Mouse (Mus musculus): ENCODE measurements around the gene Commd1. TPM values are rescaled to one million over a fixed set of nuclear protein-coding genes. Genes with fewer than 3 reads are reported as not detected.
A peak's percentile ranks its signal among the peaks of the same experiment; 100 is the strongest.

The Commd1 gene
- polyA plus RNA-seq, 1 experiment from 2014 or later: 367 TPM

DNA sequence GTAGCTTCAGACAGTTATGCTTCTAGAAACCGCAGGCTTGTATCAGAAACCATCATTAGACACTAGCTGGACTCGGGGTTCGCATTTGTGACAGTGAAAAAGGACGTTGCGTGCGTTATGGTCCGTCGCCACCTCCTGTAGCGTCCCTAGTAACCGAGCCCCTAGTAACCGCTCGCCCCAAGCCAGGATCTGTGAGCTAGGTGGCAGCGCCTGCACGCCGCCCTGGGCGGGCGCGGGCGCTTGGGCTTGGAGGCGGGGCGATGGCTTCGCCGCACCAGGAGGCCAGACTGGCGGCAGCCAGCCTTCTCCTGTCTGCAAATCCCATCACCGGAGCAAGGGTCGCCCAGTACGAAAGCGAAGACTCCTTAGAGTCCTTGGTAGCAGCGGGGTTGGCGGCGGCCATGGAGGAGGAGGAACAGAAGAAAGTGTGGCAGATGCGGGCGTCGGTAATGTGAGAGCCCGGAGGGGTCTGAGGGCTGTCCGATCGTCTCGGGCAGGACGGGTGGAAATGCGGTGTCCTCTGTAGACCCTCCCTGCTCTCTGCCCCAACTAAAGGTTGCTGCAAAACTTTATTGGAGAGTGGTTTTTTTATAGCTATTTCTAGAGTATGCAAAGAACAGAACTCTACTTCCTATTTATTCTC, 26.1 kb upstream of the Commd1 start:
- peak overlapping the region; percentile 73 for H3K4me3 ChIP-seq

DNA sequence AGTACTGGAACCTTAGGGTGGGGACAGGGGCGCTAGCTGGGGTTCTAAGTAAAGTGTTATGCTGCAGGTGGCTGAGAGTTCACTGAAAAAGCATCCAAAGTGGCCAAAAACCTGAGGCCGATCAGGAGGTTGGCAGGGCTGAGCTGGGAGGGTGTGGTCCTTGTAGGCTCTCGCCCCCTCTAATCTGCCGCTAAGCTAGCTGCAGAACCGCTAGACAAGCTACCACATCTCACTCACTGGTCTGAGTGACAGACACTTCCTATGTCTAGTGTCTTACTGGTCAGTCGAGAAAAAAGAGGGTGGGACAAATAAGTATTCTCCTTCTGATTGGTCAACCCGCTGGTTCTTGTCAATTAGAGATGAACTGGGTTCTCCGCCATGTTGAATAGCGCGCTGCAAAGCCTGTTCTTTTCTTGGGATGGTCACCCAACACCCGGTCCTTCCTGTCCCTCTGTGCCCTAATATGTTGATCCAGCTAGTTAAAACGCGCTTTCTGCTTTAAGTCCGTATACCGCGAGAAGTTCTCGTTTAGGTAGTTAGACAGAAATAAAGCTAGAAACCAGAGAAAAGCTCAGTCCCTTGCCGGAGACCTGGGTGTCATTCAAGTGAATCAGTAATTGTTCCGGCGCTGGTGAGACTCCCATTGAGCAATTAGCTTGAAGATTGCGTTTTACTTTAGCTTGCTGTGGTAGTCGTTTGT, 25.4 kb upstream of the Commd1 start, which contains the start of gene Fam161a:
Gene Fam161a (plus strand): TSS at position 51 of the 700 bp plus-strand sequence.
- H3K36me3 ChIP-seq (replicated peaks): peaks cover 36% of the 10 kb centered on the region
- DNase-seq (ENCODE audit: low spot score): peak; percentile 74
- peaks cover 6% of the 10 kb centered on the region for H3K4me1 ChIP-seq
- H3K4me3 ChIP-seq: peak within 1 kb of the TSS; percentile 73
- no peaks in the 10 kb centered on the region for H3K27me3 ChIP-seq (replicated peaks; ENCODE audit: low read depth, poor library complexity, severe bottlenecking)
- H3K27ac ChIP-seq (replicated peaks): peak within 1 kb of the TSS; percentile 88
- under 1% methylated on average over 22 of the region's 22 CpGs for WGBS
- H3K9me3 ChIP-seq: no peaks in the 10 kb centered on the region

More for the DNA sequence above, 26.1 kb upstream of the Commd1 start:
- WGBS: under 1% methylated on average over 40 of the region's 40 CpGs
- H3K27ac ChIP-seq (replicated peaks): peak overlapping the region; percentile 88
- H3K27me3 ChIP-seq (replicated peaks; ENCODE audit: low read depth, poor library complexity, severe bottlenecking): no peaks in the 10 kb centered on the region
- H3K9me3 ChIP-seq: no peaks in the 10 kb centered on the region
- peaks cover 29% of the 10 kb centered on the region for H3K36me3 ChIP-seq (replicated peaks)
- DNase-seq (ENCODE audit: low spot score): peak; percentile 92
- H3K4me1 ChIP-seq: peaks cover 6% of the 10 kb centered on the region

GRCm38 (mm10) chr11:23007166-23007480, 24.9 kb upstream of the Commd1 start:
- WGBS: 8% methylated on average over 6 of the region's 6 CpGs
- peak overlapping the region; percentile 73 for H3K4me3 ChIP-seq
- no peaks in the 10 kb centered on the region for H3K9me3 ChIP-seq
- peaks cover 41% of the 10 kb centered on the region for H3K36me3 ChIP-seq (replicated peaks)
- peaks cover 6% of the 10 kb centered on the region for H3K4me1 ChIP-seq
- H3K27me3 ChIP-seq (replicated peaks; ENCODE audit: low read depth, poor library complexity, severe bottlenecking): no peaks in the 10 kb centered on the region
- H3K27ac ChIP-seq (replicated peaks): peak overlapping the region; percentile 88; the same call in 1 of the 2 replicates
- no peak for DNase-seq (ENCODE audit: low spot score)

GRCm38 (mm10) chr11:23005276-23005675, 23.1 kb upstream of the Commd1 start:
- H3K9me3 ChIP-seq: no peaks in the 10 kb centered on the region
- DNase-seq (ENCODE audit: low spot score): no peak
- H3K4me1 ChIP-seq: peaks cover 6% of the 10 kb centered on the region
- no peak overlapping the region for H3K27ac ChIP-seq (replicated peaks)
- no peaks in the 10 kb centered on the region for H3K27me3 ChIP-seq (replicated peaks; ENCODE audit: low read depth, poor library complexity, severe bottlenecking)
- peaks cover 59% of the 10 kb centered on the region for H3K36me3 ChIP-seq (replicated peaks)
- H3K4me3 ChIP-seq: no peak overlapping the region
- WGBS: 88% methylated on average over 1 of the region's 1 CpGs

DNA sequence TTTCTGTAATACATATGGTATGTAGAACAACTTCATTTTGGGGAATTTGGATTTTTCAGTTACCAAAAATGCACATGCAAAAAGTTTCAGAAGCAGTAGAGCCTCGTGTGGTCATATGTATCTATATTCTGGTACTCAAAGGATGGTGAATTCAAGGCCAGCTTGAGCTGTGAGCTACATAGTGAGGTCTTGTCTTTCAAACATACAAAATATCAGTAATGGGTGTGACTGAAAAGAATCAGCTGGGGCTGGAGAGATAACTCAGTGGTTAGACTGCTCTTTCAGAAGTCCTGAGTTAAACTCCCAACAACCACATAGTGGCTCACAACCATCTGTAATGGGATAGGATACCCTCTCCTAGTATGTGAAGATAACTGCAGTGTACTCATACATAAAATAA, 16.1 kb upstream of the Commd1 start:
- H3K4me3 ChIP-seq: no peak overlapping the region
- DNase-seq (ENCODE audit: low spot score): no peak
- peaks cover 100% of the 10 kb centered on the region for H3K36me3 ChIP-seq (replicated peaks)
- no peaks in the 10 kb centered on the region for H3K27me3 ChIP-seq (replicated peaks; ENCODE audit: low read depth, poor library complexity, severe bottlenecking)
- H3K27ac ChIP-seq (replicated peaks): no peak overlapping the region
- H3K9me3 ChIP-seq: no peaks in the 10 kb centered on the region
- WGBS: 85% methylated on average over 1 of the region's 1 CpGs
- H3K4me1 ChIP-seq: no peaks in the 10 kb centered on the region

DNA sequence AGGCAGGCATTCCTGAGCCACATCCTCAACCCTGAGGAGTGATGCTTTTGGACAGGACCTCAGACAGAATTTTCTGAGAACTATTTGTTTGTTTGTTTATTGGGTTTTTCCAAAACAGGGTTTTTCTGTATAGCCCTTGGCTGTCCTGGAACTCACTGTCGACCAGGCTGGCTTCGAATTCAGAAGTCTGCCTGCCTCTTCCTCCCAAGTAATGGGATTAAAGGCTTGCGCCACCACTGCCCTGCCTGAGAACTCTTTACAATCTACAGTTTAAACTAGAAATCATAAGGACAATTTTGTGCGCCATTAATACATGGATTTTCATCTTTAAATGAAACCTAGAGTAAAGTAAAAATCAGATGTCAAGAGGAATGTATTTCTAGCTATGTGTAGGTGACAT, 13.3 kb upstream of the Commd1 start:
- DNase-seq (ENCODE audit: low spot score): no peak
- peaks cover 80% of the 10 kb centered on the region for H3K36me3 ChIP-seq (replicated peaks)

GRCm38 (mm10) chr11:22994271-22994670, 12.1 kb upstream of the Commd1 start:
- H3K9me3 ChIP-seq: no peaks in the 10 kb centered on the region
- no peaks in the 10 kb centered on the region for H3K27me3 ChIP-seq (replicated peaks; ENCODE audit: low read depth, poor library complexity, severe bottlenecking)
- 94% methylated on average over 2 of the region's 2 CpGs for WGBS
- no peak overlapping the region for H3K4me3 ChIP-seq
- no peak overlapping the region for H3K27ac ChIP-seq (replicated peaks)
- peaks cover 68% of the 10 kb centered on the region for H3K36me3 ChIP-seq (replicated peaks)
- H3K4me1 ChIP-seq: peaks cover 16% of the 10 kb centered on the region
- DNase-seq (ENCODE audit: low spot score): no peak

More for the DNA sequence above, 13.3 kb upstream of the Commd1 start:
- Histone ChIP-seq H3K4me3 (no peak overlapping the region), H3K9me3 (no peaks in the 10 kb centered on the region), H3K27me3 (replicated peaks; ENCODE audit: low read depth, poor library complexity, severe bottlenecking) (no peaks in the 10 kb centered on the region), H3K4me1 (peaks cover 12% of the 10 kb centered on the region), H3K27ac (replicated peaks) (no peak overlapping the region)
- WGBS: 92% methylated on average over 4 of the region's 4 CpGs

GRCm38 (mm10) chr11:22991218-22991835, 9.1 kb upstream of the Commd1 start:
- Histone ChIP-seq H3K9me3 (no peaks in the 10 kb centered on the region), H3K4me1 (peaks cover 16% of the 10 kb centered on the region)
- no peak for DNase-seq (ENCODE audit: low spot score)

GRCm38 (mm10) chr11:22990393-22991126, 8.4 kb upstream of the Commd1 start, which contains the start of gene Cct4:
Gene Cct4, plus strand, starts transcription at chr11:22990519.
- Histone ChIP-seq H3K36me3 (replicated peaks) (peaks cover 31% of the 10 kb centered on the region), H3K27ac (replicated peaks) (peak within 1 kb of the TSS; percentile 99), H3K4me1 (peaks cover 16% of the 10 kb centered on the region), H3K4me3 (peak within 1 kb of the TSS; percentile 90), H3K27me3 (replicated peaks; ENCODE audit: low read depth, poor library complexity, severe bottlenecking) (no peaks in the 10 kb centered on the region), H3K9me3 (no peaks in the 10 kb centered on the region)
- WGBS: under 1% methylated on average over 66 of the region's 66 CpGs
- DNase-seq (ENCODE audit: low spot score): peak; percentile 96

More at GRCm38 (mm10) chr11:22991218-22991835, 9.1 kb upstream of the Commd1 start:
- Histone ChIP-seq H3K27me3 (replicated peaks; ENCODE audit: low read depth, poor library complexity, severe bottlenecking) (no peaks in the 10 kb centered on the region), H3K36me3 (replicated peaks) (peaks cover 39% of the 10 kb centered on the region), H3K27ac (replicated peaks) (peak overlapping the region; percentile 99), H3K4me3 (peak overlapping the region; percentile 90)
- WGBS: 12% methylated on average over 14 of the region's 14 CpGs

DNA sequence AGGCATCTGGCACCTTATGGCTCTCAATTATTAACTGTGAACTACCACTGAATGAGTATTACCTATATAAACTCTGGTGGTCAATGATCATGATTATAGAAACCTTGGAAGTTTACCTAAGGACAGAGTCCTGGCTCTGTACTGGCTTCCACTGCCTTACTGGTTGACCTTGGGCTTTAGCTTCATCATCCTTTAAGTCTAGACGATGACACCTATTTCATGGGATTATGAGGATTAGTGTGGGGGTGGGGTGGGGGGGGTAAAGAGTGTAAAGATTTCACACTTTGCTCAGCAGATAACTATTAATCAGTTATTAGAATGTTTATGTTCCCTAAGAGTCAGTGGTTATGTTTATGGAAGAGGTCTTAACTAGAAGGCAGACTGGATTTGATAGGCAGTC, 7.6 kb upstream of the Commd1 start:
- Histone ChIP-seq H3K9me3 (no peaks in the 10 kb centered on the region), H3K4me1 (peaks cover 16% of the 10 kb centered on the region), H3K27ac (replicated peaks) (peak overlapping the region; percentile 99), H3K27me3 (replicated peaks; ENCODE audit: low read depth, poor library complexity, severe bottlenecking) (no peaks in the 10 kb centered on the region), H3K4me3 (peak overlapping the region; percentile 90), H3K36me3 (replicated peaks) (peaks cover 23% of the 10 kb centered on the region)
- WGBS: 50% methylated on average over 1 of the region's 1 CpGs
- no peak for DNase-seq (ENCODE audit: low spot score)

DNA sequence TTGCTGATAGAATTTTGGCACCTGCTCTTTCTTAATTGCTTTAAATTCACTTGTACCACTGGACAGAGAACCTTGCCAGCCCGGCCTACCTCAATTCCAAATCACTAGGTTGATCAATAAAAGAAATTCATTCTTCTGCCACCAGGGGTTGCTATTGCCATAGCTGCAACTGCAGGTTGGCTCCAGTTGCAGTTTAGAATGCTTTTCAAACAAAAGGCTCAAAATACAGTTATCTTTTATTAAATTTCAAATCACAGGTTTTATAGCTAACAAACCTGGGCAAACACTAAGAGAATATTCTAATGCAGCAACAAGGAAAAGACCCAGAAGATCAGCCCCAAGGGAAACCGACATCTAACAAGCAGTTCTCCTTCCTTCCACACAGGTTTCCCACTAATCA, 5.2 kb upstream of the Commd1 start:
- WGBS: 57% methylated on average over 2 of the region's 2 CpGs
- 0 out of 2 replicates have a peak, but pooled peaks cover 2% of the 10 kb centered on the region for H3K36me3 ChIP-seq (replicated peaks)
- H3K27ac ChIP-seq (replicated peaks): no peak overlapping the region
- peaks cover 14% of the 10 kb centered on the region for H3K4me1 ChIP-seq
- H3K27me3 ChIP-seq (replicated peaks; ENCODE audit: low read depth, poor library complexity, severe bottlenecking): no peaks in the 10 kb centered on the region
- no peaks in the 10 kb centered on the region for H3K9me3 ChIP-seq
- H3K4me3 ChIP-seq: no peak overlapping the region
- peak; percentile 14 for DNase-seq (ENCODE audit: low spot score)

DNA sequence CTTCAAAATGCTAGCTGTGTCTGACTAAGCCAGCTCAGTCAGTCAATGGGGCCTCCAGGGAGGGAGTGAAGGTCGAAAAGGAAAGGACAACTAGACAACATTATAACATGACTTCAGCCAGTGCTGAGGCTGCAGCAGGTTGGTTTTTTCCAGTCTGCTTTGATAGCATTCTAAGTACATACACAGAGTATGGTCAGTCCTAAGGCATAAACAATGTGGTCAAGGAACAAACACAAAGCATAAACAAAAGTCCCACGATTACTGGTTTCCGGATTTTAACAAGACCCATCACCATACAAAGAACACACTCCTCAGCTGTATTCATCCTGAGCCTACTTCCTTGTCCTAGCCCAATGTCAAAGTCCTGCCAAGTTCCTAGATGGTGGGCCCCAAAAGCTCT, 3.3 kb upstream of the Commd1 start:
- H3K27me3 ChIP-seq (replicated peaks; ENCODE audit: low read depth, poor library complexity, severe bottlenecking): no peaks in the 10 kb centered on the region
- no peak for DNase-seq (ENCODE audit: low spot score)
- no peaks in the 10 kb centered on the region for H3K36me3 ChIP-seq (replicated peaks)
- H3K27ac ChIP-seq (replicated peaks): no peak overlapping the region
- H3K4me1 ChIP-seq: peaks cover 14% of the 10 kb centered on the region
- WGBS: 79% methylated on average over 3 of the region's 3 CpGs
- H3K4me3 ChIP-seq: no peak overlapping the region
- no peaks in the 10 kb centered on the region for H3K9me3 ChIP-seq

Data from embryonic facial prominence, embryonic 10.5 days (tissue).